Mouse (Mus musculus) urinary bladder, postnatal 25 days (tissue): ENCODE data around the gene Vmn1r112.
"Not testable (repeated sequence)": the region's sequence is repeated elsewhere in the genome, so short reads cannot be mapped to it uniquely, and the experiment has no call there.

Experiments
- DNase-seq: peaks from one replicate; pipeline ENCODE4 v3.0.0; 2022; ENCODE audit warnings: low spot score

Vmn1r112 gene

GRCm38 (mm10) chr7:20770885-20771284 lies at the start of gene Vmn1r112:
Gene Vmn1r112, plus strand, starts transcription at chr7:20771185.
- not testable (repeated sequence) for DNase-seq

- DNase-seq: not testable (repeated sequence)
These were observed 40.5 kb upstream of the Vmn1r112 start, which contains the start of gene Gm10668 for GRCm38 (mm10) chr7:20730524-20730923. Gene Gm10668, minus strand, starts transcription at chr7:20730624.

DNA sequence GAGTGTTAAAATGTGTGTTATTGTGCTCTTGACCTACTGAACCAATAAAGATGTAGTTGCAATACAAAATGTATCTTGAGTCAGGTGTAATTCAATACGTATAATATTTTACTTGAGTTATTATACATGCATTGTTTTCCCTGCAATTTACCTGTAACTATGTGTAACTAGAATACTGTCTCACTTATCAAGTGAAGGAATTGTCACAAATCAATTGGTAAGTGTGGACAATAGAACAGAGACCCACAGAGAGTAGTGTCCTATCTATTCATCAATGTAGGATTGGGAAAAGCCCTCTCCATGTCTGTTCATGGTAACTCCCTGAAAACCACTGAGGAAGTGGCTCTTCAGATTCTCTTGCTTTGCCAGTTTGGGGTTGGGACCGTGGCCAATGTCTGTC lies 16.0 kb downstream of the Vmn1r112 start, which contains the start of gene Vmn1r113:
Vmn1r113 (plus strand) TSS at position 301 of the 400 bp plus-strand sequence.
- DNase-seq: not testable (repeated sequence)

DNA sequence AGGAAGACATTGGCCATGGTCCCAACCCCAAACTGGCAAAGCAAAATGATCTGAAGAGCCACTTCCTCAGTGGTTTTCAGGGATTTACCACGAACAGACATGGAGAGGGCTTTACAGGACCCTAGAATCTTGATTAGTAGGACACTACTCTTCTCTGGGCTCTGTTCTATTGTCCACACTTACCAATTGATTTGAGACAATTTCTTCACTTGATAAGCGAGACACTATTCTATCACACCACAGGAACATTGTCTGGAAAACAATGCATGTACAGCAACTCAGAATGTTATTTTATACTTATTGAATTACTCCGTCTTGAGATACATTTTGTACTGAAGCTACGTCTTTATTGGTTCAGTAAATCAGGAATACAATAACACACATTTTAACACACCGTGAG lies 41.1 kb downstream of the Vmn1r112 start, which contains the start of gene Vmn1r114:
Vmn1r114 (minus strand) TSS at position 101 of the 400 bp plus-strand sequence.
- not testable (repeated sequence) for DNase-seq
